Mouse (Mus musculus) yolk sac, embryonic 10.5 days (tissue): ENCODE measurements around the gene Rasgrp3.

ENCODE experiments used
- DNase-seq: peaks from one replicate; pipeline ENCODE4 v3.0.0-alpha.2; 2017; ENCODE audit warnings: low spot score

The Rasgrp3 gene

GRCm38 (mm10) chr17:75539130-75539529, 103.4 kb downstream of the Rasgrp3 start:
- DNase-seq: peak; percentile 82

GRCm38 (mm10) chr17:75539841-75540240, 104.1 kb downstream of the Rasgrp3 start:
- no peak for DNase-seq

- no peak for DNase-seq
These were observed 107.7 kb downstream of the Rasgrp3 start for GRCm38 (mm10) chr17:75543434-75543833.

- no peak for DNase-seq
These were observed 108.6 kb downstream of the Rasgrp3 start for GRCm38 (mm10) chr17:75544262-75544661.

DNA sequence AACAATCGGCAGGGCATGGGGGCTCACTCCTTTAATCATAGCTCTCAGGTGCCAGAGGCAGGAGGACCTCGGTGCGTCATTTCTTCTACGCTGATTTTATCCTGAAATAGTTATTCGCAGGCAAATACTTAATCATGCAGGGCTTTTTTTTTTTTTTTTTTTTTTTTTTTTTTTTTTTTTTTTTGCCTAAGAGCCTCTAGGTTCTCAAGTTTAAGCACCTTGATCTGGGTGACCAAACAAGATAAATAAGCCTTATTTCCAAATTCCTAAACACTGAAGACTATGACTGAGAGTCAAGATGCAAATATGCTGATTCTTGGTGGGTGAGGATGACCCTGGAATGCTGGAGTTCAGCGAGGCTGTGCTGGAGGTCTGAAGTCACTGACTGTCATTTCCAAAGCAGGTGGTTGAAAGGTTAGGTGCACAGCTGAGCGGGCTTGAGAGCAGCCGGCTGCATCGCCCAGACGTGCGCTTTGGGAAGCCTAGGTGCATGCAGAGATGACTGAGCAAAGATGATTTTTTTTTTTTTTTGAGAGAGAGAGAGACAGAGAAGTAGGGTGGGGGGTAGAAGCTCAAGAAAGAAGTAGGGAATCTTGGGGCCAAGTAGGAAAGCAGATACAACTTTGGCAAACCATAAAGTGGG, 115.2 kb downstream of the Rasgrp3 start:
- DNase-seq: peak; percentile 47

GRCm38 (mm10) chr17:75551512-75552400, 116.1 kb downstream of the Rasgrp3 start, which contains the start of gene Fam98a:
Gene Fam98a, minus strand, starts transcription at chr17:75551946.
- DNase-seq: peak; percentile 99

DNA sequence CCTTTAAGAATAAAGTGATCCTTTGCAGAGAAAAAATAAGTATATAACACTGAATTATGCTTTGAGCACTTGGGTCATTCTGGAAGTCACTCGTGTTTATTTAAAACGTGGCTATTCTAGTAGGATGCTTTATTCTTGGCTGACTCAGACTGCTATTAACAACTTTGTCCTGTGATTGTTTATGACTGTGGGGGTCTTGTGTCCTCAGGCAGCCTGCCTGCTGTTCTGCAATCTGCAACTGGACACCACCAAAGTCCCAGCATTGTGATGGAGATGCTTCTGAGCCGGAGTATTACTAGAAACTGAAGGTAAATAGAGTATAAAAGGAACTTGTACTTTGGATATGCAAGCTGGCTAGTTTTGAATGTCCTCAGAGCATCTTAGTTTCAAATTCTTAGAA, 121.3 kb downstream of the Rasgrp3 start:
- DNase-seq: no peak

DNA sequence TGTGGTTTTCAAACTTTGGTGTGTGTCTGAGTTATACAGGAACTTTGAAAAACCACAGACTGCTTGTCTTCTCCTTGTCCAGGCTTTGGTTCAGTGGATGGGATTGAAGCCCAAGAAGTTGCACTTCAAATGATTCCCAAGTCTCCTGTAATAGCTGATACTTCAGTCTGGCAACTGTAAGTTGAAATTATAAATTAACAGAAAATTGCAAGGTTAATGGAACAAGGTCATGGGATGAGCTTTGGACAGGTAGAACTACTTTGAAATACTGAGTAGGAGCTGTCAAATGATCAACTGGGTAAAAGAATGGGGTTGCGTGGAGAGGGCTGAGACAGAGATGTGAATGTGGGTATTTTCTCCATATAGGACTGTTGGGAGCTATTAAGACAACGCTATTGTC, 122.3 kb downstream of the Rasgrp3 start:
- no peak for DNase-seq

DNA sequence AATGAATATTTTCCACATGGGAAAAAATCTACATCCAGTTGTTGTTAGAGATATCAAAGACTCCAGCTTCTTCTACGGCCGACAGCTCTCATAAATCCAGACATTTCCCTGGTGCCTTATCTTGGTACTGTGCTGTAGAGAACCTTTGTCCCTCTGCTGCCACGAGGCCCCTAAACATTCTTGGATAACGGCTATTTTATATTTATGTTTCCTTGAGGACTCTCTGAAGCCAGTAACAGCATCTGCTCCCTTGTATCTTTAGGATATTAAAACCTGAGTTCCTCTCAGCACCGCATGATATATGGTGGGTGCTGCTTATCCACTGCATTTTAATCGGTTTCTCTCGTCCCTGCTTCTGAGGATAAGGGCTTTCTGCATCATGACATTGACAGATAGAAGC, 139.9 kb downstream of the Rasgrp3 start:
- no peak for DNase-seq
